Mouse (Mus musculus): ENCODE measurements around the gene Tdrd3. TPM values are rescaled to one million over a fixed set of nuclear protein-coding genes. Genes with fewer than 3 reads are reported as not detected.

Tdrd3 gene
- 19.3 TPM for polyA plus RNA-seq (2017; shearing (Covaris generic))

GRCm38 (mm10) chr14:87415808-87416721, at the start of gene Tdrd3:
TSS of gene Tdrd3 (plus strand) at chr14:87416639.

Data from naive thymus-derived CD4-positive, alpha-beta T cell, adult 5 months (primary cell).